Comparison of ENCODE assay signal across 10 mouse cellular contexts in the genomic region with DNA sequence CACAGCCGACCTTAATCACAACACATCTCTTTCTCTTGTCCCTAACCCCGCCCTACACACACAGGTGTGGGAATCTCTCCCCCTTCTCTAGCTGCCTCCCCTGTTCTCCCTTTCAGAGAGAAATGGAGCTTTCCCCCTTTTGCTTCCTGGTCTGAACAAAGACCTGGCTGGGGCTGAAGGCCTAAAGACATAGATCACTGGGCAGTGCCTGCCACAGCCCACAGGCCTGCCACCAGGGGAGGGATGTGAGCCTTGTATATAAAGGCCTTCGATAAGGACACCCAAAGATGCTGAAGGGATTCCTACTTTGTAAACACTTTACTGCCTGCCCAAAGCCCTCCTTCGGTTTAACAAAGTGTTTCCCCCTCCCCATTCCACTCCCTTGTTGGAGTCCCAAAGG. TPM values are rescaled to one million over a fixed set of nuclear protein-coding genes. Genes with fewer than 3 reads are reported as not detected.
A peak's percentile ranks its signal among the peaks of the same experiment; 100 is the strongest.
DNase-seq lines count a peak whose midpoint lies in the region; ATAC-seq and TF ChIP-seq lines count a peak whose summit lies in the region.
"Had no signal": no experiment of that assay in that cellular context is flagged by ENCODE, and none has a peak within 500 bp of the region (broad histone marks: within the 10 kb centered on the region; RNA-seq: fewer than 3 reads in every experiment).

No protein-coding gene starts in this region.

- H3K4me2 ChIP-seq in kidney, postnatal 0 days (ENCODE audit: low read length) = peak overlapping the region; percentile 89; the same call in 1 of the 2 replicates
- H3K4me2 ChIP-seq in hindbrain, embryonic 11.5 days (replicated peaks; ENCODE audit: low read depth, low read length) = no peak overlapping the region
- peak overlapping the region; percentile 96 for H3K4me2 ChIP-seq in midbrain, postnatal 0 days (ENCODE audit: low read depth, low read length, poor library complexity, severe bottlenecking)

- peaks cover 31% of the 10 kb centered on the region for H3K27me3 ChIP-seq in kidney, postnatal 0 days (ENCODE audit: insufficient read depth, low read length)
- H3K27me3 ChIP-seq in kidney, adult 2 months (replicated peaks; ENCODE audit: control insufficient read depth, insufficient read depth, low read length) = peaks cover 2% of the 10 kb centered on the region; the same call in 1 of the 2 replicates
- peaks cover 74% of the 10 kb centered on the region for H3K27me3 ChIP-seq in embryonic facial prominence, embryonic 10.5 days (replicated peaks; ENCODE audit: low read depth, poor library complexity, severe bottlenecking)
- H3K27me3 ChIP-seq in hindbrain, embryonic 11.5 days (ENCODE audit: control insufficient read depth, insufficient read depth, low read length) = peaks cover 29% of the 10 kb centered on the region
- H3K27me3 ChIP-seq in midbrain, postnatal 0 days (ENCODE audit: insufficient read depth, low read length) = no peaks in the 10 kb centered on the region

- TF ChIP-seq CTCF in kidney, postnatal 0 days (IDR thresholded peaks at IDR 0.05; ENCODE audit: low read depth) = peak; percentile 26; the same call in 1 of the 2 replicates
- no peak for TF ChIP-seq CTCF in kidney, adult 2 months (conservative IDR thresholded peaks at IDR 0.05; ENCODE audit: insufficient read depth, insufficient read length, low read depth, low read length)
- TF ChIP-seq CTCF in midbrain, postnatal 0 days (IDR thresholded peaks at IDR 0.05) = peak; percentile 53
- TF ChIP-seq CTCF in gastrocnemius, adult 2 months (IDR thresholded peaks at IDR 0.05) = no peak

- H3K9me3 ChIP-seq in kidney, postnatal 0 days (replicated peaks; ENCODE audit: low read length) = no peaks in the 10 kb centered on the region
- H3K9me3 ChIP-seq in embryonic facial prominence, embryonic 10.5 days = no peaks in the 10 kb centered on the region
- no peaks in the 10 kb centered on the region for H3K9me3 ChIP-seq in hindbrain, embryonic 11.5 days (ENCODE audit: control insufficient read depth, low read length)
- H3K9me3 ChIP-seq in midbrain, postnatal 0 days (ENCODE audit: low read length) = no peaks in the 10 kb centered on the region

- DNase-seq in kidney, postnatal 0 days (ENCODE audit: low spot score) = peak; percentile 44
- DNase-seq in kidney, adult 2 months = no peak
- peak; percentile 20 for DNase-seq in embryonic facial prominence, embryonic 10.5 days (ENCODE audit: low spot score)
- peak; percentile 37 for DNase-seq in hindbrain, embryonic 11.5 days (ENCODE audit: low spot score)
- peak; percentile 34 for DNase-seq in midbrain, postnatal 0 days (ENCODE audit: low spot score)
- no peak for DNase-seq in adipocyte (ENCODE audit: low spot score)
- DNase-seq in T-cell, adult 2 months (ENCODE audit: low spot score) = no peak
- no peak for DNase-seq in gastrocnemius, adult 2 months

- H3K9ac ChIP-seq in kidney, postnatal 0 days (ENCODE audit: low read depth, low read length) = no peak overlapping the region
- H3K9ac ChIP-seq in hindbrain, embryonic 11.5 days (ENCODE audit: low read depth, low read length) = no peak overlapping the region
- peak overlapping the region; percentile 77 for H3K9ac ChIP-seq in midbrain, postnatal 0 days (replicated peaks; ENCODE audit: low read length, poor library complexity, severe bottlenecking)

- H3K27ac ChIP-seq in kidney, postnatal 0 days = no peak overlapping the region
- H3K27ac ChIP-seq in kidney, adult 2 months (ENCODE audit: insufficient read depth, low read depth, low read length) = no peak overlapping the region
- no peak overlapping the region for H3K27ac ChIP-seq in embryonic facial prominence, embryonic 10.5 days (replicated peaks)
- no peak overlapping the region for H3K27ac ChIP-seq in hindbrain, embryonic 11.5 days (ENCODE audit: low read depth, low read length)
- H3K27ac ChIP-seq in midbrain, postnatal 0 days (ENCODE audit: low read depth, low read length) = 0 out of 2 replicates have a peak overlapping the region, but pooled peaks have one; percentile 14
- H3K27ac ChIP-seq in gastrocnemius, adult 2 months = no peak overlapping the region

- no peak overlapping the region for H3K4me3 ChIP-seq in kidney, postnatal 0 days (replicated peaks; ENCODE audit: low read depth, low read length)
- no peak overlapping the region for H3K4me3 ChIP-seq in kidney, adult 2 months (ENCODE audit: insufficient read depth, low read depth, low read length)
- peak overlapping the region; percentile 74 for H3K4me3 ChIP-seq in embryonic facial prominence, embryonic 10.5 days
- H3K4me3 ChIP-seq in hindbrain, embryonic 11.5 days (ENCODE audit: low read depth, low read length) = no peak overlapping the region
- peak overlapping the region; percentile 74 for H3K4me3 ChIP-seq in midbrain, postnatal 0 days (ENCODE audit: low read depth, low read length)
- no peak overlapping the region for H3K4me3 ChIP-seq in gastrocnemius, adult 2 months
- H3K4me3 ChIP-seq: myocyte had no signal

- intact Hi-C loops in gastrocnemius, adult 2 months (cut with DNase I) = no loop called here

- 0 out of 2 replicates have a peak, but pooled peaks cover 4% of the 10 kb centered on the region for H3K4me1 ChIP-seq in kidney, postnatal 0 days (replicated peaks; ENCODE audit: insufficient read depth, low read length)
- no peaks in the 10 kb centered on the region for H3K4me1 ChIP-seq in kidney, adult 2 months (ENCODE audit: control insufficient read depth, insufficient read depth, low read length)
- H3K4me1 ChIP-seq in embryonic facial prominence, embryonic 10.5 days = peaks cover 52% of the 10 kb centered on the region
- H3K4me1 ChIP-seq in hindbrain, embryonic 11.5 days (replicated peaks; ENCODE audit: control insufficient read depth, insufficient read depth, low read length) = peaks cover 4% of the 10 kb centered on the region
- no peaks in the 10 kb centered on the region for H3K4me1 ChIP-seq in midbrain, postnatal 0 days (ENCODE audit: insufficient read depth, low read length)

- 4% methylated on average over 4 of the region's 4 CpGs for WGBS in kidney, postnatal 0 days
- 18% methylated on average over 4 of the region's 4 CpGs for WGBS in kidney, adult 2 months
- WGBS in embryonic facial prominence, embryonic 10.5 days = 6% methylated on average over 4 of the region's 4 CpGs
- WGBS in hindbrain, embryonic 11.5 days = 11% methylated on average over 4 of the region's 4 CpGs
- WGBS in midbrain, postnatal 0 days = 7% methylated on average over 4 of the region's 4 CpGs

- TF ChIP-seq POLR2A in kidney, adult 2 months (IDR thresholded peaks at IDR 0.05; ENCODE audit: low read depth, low read length) = no peak

- no peak for ATAC-seq in kidney, postnatal 0 days (replicated peaks; ENCODE audit: low FRiP score, low read depth)
- ATAC-seq in hindbrain, embryonic 11.5 days (ENCODE audit: low FRiP score) = no peak
- no peak for ATAC-seq in midbrain, postnatal 0 days (ENCODE audit: low FRiP score)
- ATAC-seq: inflammation-experienced regulatory T-cells, adult 6 months had no signal

- H3K36me3 ChIP-seq in kidney, postnatal 0 days (ENCODE audit: insufficient read depth, low read length) = no peaks in the 10 kb centered on the region
- H3K36me3 ChIP-seq in kidney, adult 2 months (ENCODE audit: control insufficient read depth, insufficient read depth, low read length) = no peaks in the 10 kb centered on the region
- no peaks in the 10 kb centered on the region for H3K36me3 ChIP-seq in embryonic facial prominence, embryonic 10.5 days (replicated peaks)
- no peaks in the 10 kb centered on the region for H3K36me3 ChIP-seq in hindbrain, embryonic 11.5 days (ENCODE audit: control insufficient read depth, insufficient read depth, low read length)
- H3K36me3 ChIP-seq in midbrain, postnatal 0 days (ENCODE audit: insufficient read depth, low read length) = 0 out of 2 replicates have a peak, but pooled peaks cover 4% of the 10 kb centered on the region

RNA-seq across cellular contexts. Expression of gene Ptprt, which starts 0.8 kb away (rescaled TPM):
- polyA plus RNA-seq in kidney, postnatal 0 days (2015; fragmentation: Nextera tagmentation; extraction: Ambion mirVana) = 3.9 and 4.0 TPM in 2 replicates
- 0.03 and 0.05 TPM in 2 replicates for polyA plus RNA-seq in kidney, adult 2 months (2012; rRNA removed)
- 0.33 and 0.72 TPM in 2 replicates for polyA plus RNA-seq in embryonic facial prominence, embryonic 10.5 days (2016; fragmentation: Nextera tagmentation; extraction: Ambion mirVana)
- 1.3 and 1.7 TPM in 2 replicates for polyA plus RNA-seq in hindbrain, embryonic 11.5 days (2014; fragmentation: Nextera tagmentation; extraction: Ambion mirVana)
- total RNA-seq in midbrain, postnatal 0 days (2014; rRNA removed) = 70.5 and 72.2 TPM in 2 replicates
- polyA plus RNA-seq in midbrain, postnatal 0 days (2015; fragmentation: Nextera tagmentation; extraction: Ambion mirVana) = 9.8 and 12.6 TPM in 2 replicates
- under 1 TPM; 0.18 to 0.92 TPM for total RNA-seq in gastrocnemius, adult 2 months (2021)
- polyA plus RNA-seq: inflammation-experienced regulatory T-cells, adult 6 months had no signal

Comparison
In these comparisons a context has a peak if more than half of its experiments do, and no peak if none do; other contexts are left out.
1. DNase-seq: peak in kidney, postnatal 0 days (single experiment), embryonic facial prominence, embryonic 10.5 days (single experiment), hindbrain, embryonic 11.5 days (single experiment) and midbrain, postnatal 0 days (single experiment); none in kidney, adult 2 months (single experiment), adipocyte (single experiment), T-cell, adult 2 months (single experiment) and gastrocnemius, adult 2 months (single experiment).
2. CTCF ChIP-seq: peak in kidney, postnatal 0 days (single experiment) and midbrain, postnatal 0 days (single experiment); none in kidney, adult 2 months (single experiment) and gastrocnemius, adult 2 months (single experiment).
3. H3K4me3 ChIP-seq: peak in embryonic facial prominence, embryonic 10.5 days (single experiment) and midbrain, postnatal 0 days (single experiment); none in kidney, postnatal 0 days (single experiment), kidney, adult 2 months (single experiment), hindbrain, embryonic 11.5 days (single experiment) and gastrocnemius, adult 2 months (single experiment).